Mouse (Mus musculus): ENCODE data around the gene Snx33. TPM values are rescaled to one million over a fixed set of nuclear protein-coding genes. Genes with fewer than 3 reads are reported as not detected.

Gene Snx33
- polyA plus RNA-seq, 1 experiment from 2014 or later: 3.0 TPM

- H3K9ac ChIP-seq: no peak overlapping the region
Measured at GRCm38 (mm10) chr9:56900060-56900459, 28.1 kb downstream of the Snx33 start.

GRCm38 (mm10) chr9:56899409-56899808 lies 28.8 kb downstream of the Snx33 start:
- H3K4me3 ChIP-seq: no peak overlapping the region
- no peak overlapping the region for H3K27ac ChIP-seq
- no peak for ATAC-seq (replicated peaks)
- H3K4me1 ChIP-seq: no peaks in the 10 kb centered on the region
- H3K36me3 ChIP-seq (replicated peaks): no peaks in the 10 kb centered on the region
- H3K9ac ChIP-seq: no peak overlapping the region
- H3K9me3 ChIP-seq: no peaks in the 10 kb centered on the region
- H3K4me2 ChIP-seq: no peak overlapping the region
- H3K27me3 ChIP-seq (replicated peaks): no peaks in the 10 kb centered on the region
- 73% methylated on average over 11 of the region's 11 CpGs for WGBS

More at GRCm38 (mm10) chr9:56900060-56900459, 28.1 kb downstream of the Snx33 start:
- Histone ChIP-seq H3K36me3 (replicated peaks) (no peaks in the 10 kb centered on the region), H3K27me3 (replicated peaks) (no peaks in the 10 kb centered on the region), H3K4me1 (no peaks in the 10 kb centered on the region), H3K27ac (no peak overlapping the region), H3K4me2 (no peak overlapping the region), H3K4me3 (no peak overlapping the region), H3K9me3 (no peaks in the 10 kb centered on the region)
- no peak for ATAC-seq (replicated peaks)

GRCm38 (mm10) chr9:56896779-56897178 lies 31.4 kb downstream of the Snx33 start:
- H3K9ac ChIP-seq: no peak overlapping the region
- no peak overlapping the region for H3K4me3 ChIP-seq
- H3K9me3 ChIP-seq: no peaks in the 10 kb centered on the region
- peaks cover 6% of the 10 kb centered on the region for H3K4me1 ChIP-seq
- no peak for ATAC-seq (replicated peaks)
- no peak overlapping the region for H3K27ac ChIP-seq
- peaks cover 4% of the 10 kb centered on the region; the same call in 1 of the 2 replicates for H3K27me3 ChIP-seq (replicated peaks)
- H3K4me2 ChIP-seq: no peak overlapping the region
- H3K36me3 ChIP-seq (replicated peaks): no peaks in the 10 kb centered on the region
- WGBS: 90% methylated on average over 12 of the region's 12 CpGs

DNA sequence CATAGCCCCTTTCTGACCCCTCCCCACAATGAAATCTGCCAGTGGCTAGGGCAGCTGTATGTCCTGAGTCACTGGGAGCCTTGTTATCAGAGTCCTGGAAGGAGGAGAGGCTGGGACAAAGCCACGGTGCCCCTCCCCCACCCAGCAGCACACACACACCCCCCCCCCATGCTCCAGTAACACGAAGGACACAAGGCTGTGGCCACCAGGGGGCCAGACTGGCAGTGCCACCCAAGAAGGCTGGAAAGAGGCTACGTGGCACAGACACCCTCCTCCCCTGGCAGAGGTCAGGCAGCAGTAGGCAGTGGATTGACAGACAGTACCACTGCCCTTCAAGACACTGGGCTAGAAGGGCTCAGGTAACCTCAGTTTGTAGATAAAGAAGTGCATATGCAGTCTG lies 34.2 kb downstream of the Snx33 start:
- H3K9me3 ChIP-seq: no peaks in the 10 kb centered on the region
- H3K27me3 ChIP-seq (replicated peaks): peaks cover 9% of the 10 kb centered on the region
- no peak overlapping the region for H3K4me2 ChIP-seq
- no peak overlapping the region for H3K9ac ChIP-seq
- no peak overlapping the region for H3K27ac ChIP-seq
- peaks cover 13% of the 10 kb centered on the region for H3K4me1 ChIP-seq
- WGBS: 10% methylated on average over 3 of the region's 3 CpGs
- H3K36me3 ChIP-seq (replicated peaks): no peaks in the 10 kb centered on the region
- no peak for ATAC-seq (replicated peaks)
- H3K4me3 ChIP-seq: no peak overlapping the region

DNA sequence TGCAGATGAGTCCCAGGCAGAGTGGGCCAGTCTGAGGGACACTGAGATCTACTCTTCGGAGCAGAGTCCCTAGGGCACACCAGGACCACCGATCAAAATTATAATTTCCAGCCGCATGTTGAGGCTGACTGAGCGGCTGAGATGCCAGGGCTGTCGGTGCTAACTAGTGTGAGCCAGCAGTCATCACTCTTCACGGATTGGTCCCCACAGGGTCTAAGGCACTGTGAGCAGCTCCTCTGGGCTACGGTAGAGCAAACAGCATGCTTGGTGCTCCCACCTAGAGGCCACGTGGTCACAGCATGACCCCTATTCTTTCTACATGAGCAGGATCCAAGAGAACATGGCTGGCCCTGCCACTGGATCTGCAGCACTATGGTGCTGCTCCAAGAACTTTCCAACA lies 34.9 kb downstream of the Snx33 start:
- 56% methylated on average over 8 of the region's 8 CpGs for WGBS

DNA sequence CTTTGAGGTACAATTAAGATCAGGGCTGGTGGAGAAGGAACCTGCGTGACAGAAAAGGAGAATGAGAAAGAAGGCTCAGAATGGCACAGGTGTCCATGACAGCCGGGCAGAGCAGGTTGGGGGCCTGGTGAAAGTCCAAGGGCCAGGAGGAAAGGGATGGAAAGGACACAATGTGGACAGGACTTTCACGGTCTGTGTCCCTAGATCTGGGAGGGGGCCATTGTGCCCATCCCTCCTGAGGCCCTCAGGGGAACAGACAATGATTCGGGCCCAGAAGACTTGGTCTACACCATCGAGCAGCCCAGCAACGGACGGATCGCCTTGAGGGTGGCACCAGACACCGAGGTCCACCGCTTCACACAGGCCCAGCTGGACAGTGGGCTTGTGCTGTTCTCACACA lies 36.1 kb downstream of the Snx33 start:
- H3K4me3 ChIP-seq: no peak overlapping the region
- WGBS: 84% methylated on average over 10 of the region's 10 CpGs
- H3K4me2 ChIP-seq: no peak overlapping the region
- peak overlapping the region; percentile 35; the same call in 1 of the 2 replicates for H3K9ac ChIP-seq
- no peaks in the 10 kb centered on the region for H3K9me3 ChIP-seq
- no peaks in the 10 kb centered on the region for H3K36me3 ChIP-seq (replicated peaks)
- peaks cover 13% of the 10 kb centered on the region for H3K4me1 ChIP-seq
- peaks cover 9% of the 10 kb centered on the region for H3K27me3 ChIP-seq (replicated peaks)
- ATAC-seq (replicated peaks): no peak
- H3K27ac ChIP-seq: no peak overlapping the region

More for the DNA sequence above, 34.9 kb downstream of the Snx33 start:
- Histone ChIP-seq H3K9ac (no peak overlapping the region), H3K4me1 (peaks cover 13% of the 10 kb centered on the region), H3K4me3 (no peak overlapping the region), H3K9me3 (no peaks in the 10 kb centered on the region), H3K27ac (no peak overlapping the region), H3K27me3 (replicated peaks) (peaks cover 9% of the 10 kb centered on the region), H3K4me2 (no peak overlapping the region), H3K36me3 (replicated peaks) (no peaks in the 10 kb centered on the region)
- no peak for ATAC-seq (replicated peaks)

DNA sequence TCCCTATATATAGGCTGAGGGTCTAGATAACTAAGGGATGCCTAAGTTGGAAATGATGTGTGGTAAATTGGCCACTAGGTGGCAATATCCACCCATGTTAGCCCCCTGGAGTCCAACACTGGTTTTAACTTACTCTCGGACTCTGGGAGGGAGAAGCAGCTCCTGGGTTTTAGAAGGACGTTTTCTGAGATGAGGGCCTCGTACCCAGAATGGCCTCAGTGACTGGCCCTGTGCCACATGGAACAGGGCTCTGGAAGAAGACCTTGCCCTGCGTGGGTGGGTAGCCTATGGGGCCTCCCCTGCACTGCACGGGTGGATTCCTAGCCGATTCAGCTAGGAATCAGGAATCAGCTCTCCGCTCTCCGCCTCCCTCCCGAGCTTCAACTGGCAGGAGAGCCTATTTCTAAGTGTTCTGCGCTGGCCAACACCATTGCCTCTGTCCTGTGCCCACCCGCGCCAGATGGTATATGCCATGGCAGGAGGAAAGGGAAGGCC lies 36.6 kb downstream of the Snx33 start:
- Histone ChIP-seq H3K36me3 (replicated peaks) (no peaks in the 10 kb centered on the region), H3K27ac (no peak overlapping the region), H3K4me1 (peaks cover 13% of the 10 kb centered on the region), H3K9ac (peak overlapping the region; percentile 35), H3K4me3 (peak overlapping the region; percentile 17), H3K27me3 (replicated peaks) (peaks cover 9% of the 10 kb centered on the region), H3K9me3 (no peaks in the 10 kb centered on the region), H3K4me2 (peak overlapping the region; percentile 49)
- ATAC-seq (replicated peaks): peak; percentile 64
- 27% methylated on average over 12 of the region's 12 CpGs for WGBS

DNA sequence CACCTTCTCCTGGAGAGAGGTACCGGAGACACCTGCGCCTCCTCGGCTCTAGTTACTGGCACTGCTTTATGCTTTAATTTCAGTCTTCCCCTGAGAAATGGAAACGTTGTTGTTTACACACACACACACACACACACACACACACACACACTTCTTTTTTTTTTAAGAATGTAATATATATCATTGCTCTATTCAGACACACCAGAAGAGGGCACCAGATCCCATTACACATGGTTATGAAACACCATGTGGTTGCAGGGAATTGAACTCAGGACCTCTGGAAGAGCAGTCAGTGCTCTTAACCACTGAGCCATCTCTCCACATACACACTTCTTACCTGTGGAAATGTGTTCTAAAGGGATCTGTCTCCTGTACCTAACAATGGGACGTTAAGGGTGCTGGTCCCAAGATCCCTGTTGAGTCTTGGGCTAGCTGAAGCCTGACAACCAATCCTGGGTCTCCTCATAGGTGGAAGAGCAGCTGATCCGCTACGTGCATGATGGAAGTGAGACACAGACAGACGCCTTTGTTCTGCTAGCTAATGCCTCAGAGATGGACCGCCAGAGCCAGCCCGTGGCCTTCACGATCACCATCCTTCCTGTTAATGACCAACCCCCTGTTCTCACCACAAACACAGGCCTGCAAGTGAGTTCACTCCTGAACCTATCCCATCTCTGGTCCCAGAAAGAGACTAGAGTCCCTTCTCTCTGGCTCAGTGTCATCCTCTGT lies 37.5 kb downstream of the Snx33 start:
- no peak for ATAC-seq (replicated peaks)
- H3K9ac ChIP-seq: no peak overlapping the region
- peaks cover 9% of the 10 kb centered on the region for H3K27me3 ChIP-seq (replicated peaks)
- no peaks in the 10 kb centered on the region for H3K9me3 ChIP-seq
- no peak overlapping the region for H3K4me2 ChIP-seq
- no peak overlapping the region for H3K27ac ChIP-seq
- peaks cover 13% of the 10 kb centered on the region for H3K4me1 ChIP-seq
- WGBS: 70% methylated on average over 11 of the region's 11 CpGs
- H3K4me3 ChIP-seq: no peak overlapping the region
- H3K36me3 ChIP-seq (replicated peaks): no peaks in the 10 kb centered on the region

GRCm38 (mm10) chr9:56889817-56890216 lies 38.4 kb downstream of the Snx33 start:
- peaks cover 11% of the 10 kb centered on the region for H3K27me3 ChIP-seq (replicated peaks)
- H3K9ac ChIP-seq: peak overlapping the region; percentile 38
- peak overlapping the region; percentile 59 for H3K4me2 ChIP-seq
- H3K9me3 ChIP-seq: no peaks in the 10 kb centered on the region
- WGBS: 6% methylated on average over 14 of the region's 14 CpGs
- H3K4me3 ChIP-seq: peak overlapping the region; percentile 30
- no peaks in the 10 kb centered on the region for H3K36me3 ChIP-seq (replicated peaks)
- peak; percentile 65 for ATAC-seq (replicated peaks)
- H3K4me1 ChIP-seq: peaks cover 13% of the 10 kb centered on the region
- H3K27ac ChIP-seq: no peak overlapping the region

DNA sequence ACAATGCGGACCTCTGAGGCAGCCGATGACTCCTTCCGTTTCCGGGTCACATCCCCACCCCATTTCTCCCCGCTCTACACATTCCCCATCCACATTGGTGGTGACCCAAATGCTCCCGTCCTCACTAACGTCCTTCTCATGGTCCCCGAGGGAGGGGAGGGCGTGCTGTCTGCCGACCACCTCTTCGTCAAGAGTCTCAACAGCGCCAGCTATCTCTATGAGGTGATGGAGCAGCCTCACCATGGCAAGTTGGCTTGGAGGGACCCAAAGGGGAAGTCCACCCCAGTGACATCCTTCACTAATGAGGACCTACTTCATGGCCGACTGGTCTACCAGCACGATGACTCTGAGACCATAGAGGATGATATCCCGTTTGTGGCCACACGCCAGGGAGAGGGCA lies 40.6 kb downstream of the Snx33 start:
- ATAC-seq (replicated peaks): no peak
- no peak overlapping the region for H3K4me3 ChIP-seq
- peaks cover 11% of the 10 kb centered on the region; the same call in 1 of the 2 replicates for H3K27me3 ChIP-seq (replicated peaks)
- H3K4me1 ChIP-seq: peaks cover 8% of the 10 kb centered on the region; the same call in 1 of the 2 replicates
- no peaks in the 10 kb centered on the region for H3K9me3 ChIP-seq
- H3K36me3 ChIP-seq (replicated peaks): no peaks in the 10 kb centered on the region
- WGBS: 92% methylated on average over 16 of the region's 16 CpGs
- no peak overlapping the region for H3K4me2 ChIP-seq
- H3K27ac ChIP-seq: no peak overlapping the region
- no peak overlapping the region for H3K9ac ChIP-seq

GRCm38 (mm10) chr9:56886601-56887000 lies 41.6 kb downstream of the Snx33 start:
- H3K9ac ChIP-seq: no peak overlapping the region
- no peaks in the 10 kb centered on the region for H3K36me3 ChIP-seq (replicated peaks)

GRCm38 (mm10) chr9:56886113-56886512 lies 42.1 kb downstream of the Snx33 start:
- Histone ChIP-seq H3K9ac (no peak overlapping the region), H3K27me3 (replicated peaks) (peaks cover 7% of the 10 kb centered on the region; the same call in 1 of the 2 replicates), H3K9me3 (no peaks in the 10 kb centered on the region), H3K4me2 (no peak overlapping the region), H3K4me3 (no peak overlapping the region), H3K36me3 (replicated peaks) (no peaks in the 10 kb centered on the region), H3K27ac (no peak overlapping the region), H3K4me1 (peaks cover 4% of the 10 kb centered on the region; the same call in 1 of the 2 replicates)
- ATAC-seq (replicated peaks): no peak
- 59% methylated on average over 13 of the region's 13 CpGs for WGBS

More at GRCm38 (mm10) chr9:56886601-56887000, 41.6 kb downstream of the Snx33 start:
- 93% methylated on average over 15 of the region's 15 CpGs for WGBS
- no peaks in the 10 kb centered on the region for H3K9me3 ChIP-seq
- peaks cover 5% of the 10 kb centered on the region; the same call in 1 of the 2 replicates for H3K4me1 ChIP-seq
- no peak overlapping the region for H3K27ac ChIP-seq
- H3K4me2 ChIP-seq: no peak overlapping the region
- no peak for ATAC-seq (replicated peaks)
- no peak overlapping the region for H3K4me3 ChIP-seq
- peaks cover 7% of the 10 kb centered on the region; the same call in 1 of the 2 replicates for H3K27me3 ChIP-seq (replicated peaks)

GRCm38 (mm10) chr9:56884328-56884727 lies 43.8 kb downstream of the Snx33 start:
- Histone ChIP-seq H3K4me2 (no peak overlapping the region), H3K9ac (no peak overlapping the region), H3K36me3 (replicated peaks) (no peaks in the 10 kb centered on the region), H3K27me3 (replicated peaks) (0 out of 2 replicates have a peak, but pooled peaks cover 2% of the 10 kb centered on the region), H3K27ac (no peak overlapping the region), H3K4me1 (no peaks in the 10 kb centered on the region), H3K4me3 (no peak overlapping the region), H3K9me3 (no peaks in the 10 kb centered on the region)
- no peak for ATAC-seq (replicated peaks)
- 85% methylated on average over 4 of the region's 4 CpGs for WGBS

Measured in midbrain, embryonic 15.5 days (tissue).